Mouse (Mus musculus) forebrain, postnatal 0 days (tissue): ENCODE measurements at regions not wholly inside any gene's neighbourhood (a gene's known extent, or its start where the extent isn't known, plus 50 kb on each side); places are given as distances from the start of the nearest gene placed in this dataset.

Experiments used
- ATAC-seq: fragments of 200-750 bp; cut with Nextera tagmentation; 2 replicates; pipeline ENCODE4 v1.8.0; 2017; ENCODE audit warnings: mild to moderate bottlenecking, moderate library complexity
- DNase-seq: peaks from one replicate; pipeline ENCODE4 v3.0.0-alpha.2; 2015
- H3K27ac ChIP-seq: fragments of 300-500 bp; sonication (generic); 2 replicates; pipeline ENCODE4 v1.5.1; 2014; ENCODE audit warnings: low read depth, mild to moderate bottlenecking, antibody characterized with exemption, low read length, moderate library complexity, mixed read lengths
- H3K27me3 ChIP-seq: fragments of 300-500 bp; sonication (generic); 2 replicates; pipeline ENCODE4 v1.6.1; 2014; ENCODE audit warnings: mild to moderate bottlenecking, low read length, mixed read lengths; ENCODE audit not compliant: insufficient read depth
- H3K36me3 ChIP-seq: fragments of 300-500 bp; sonication (generic); 2 replicates; pipeline ENCODE4 v1.6.1; 2014; ENCODE audit warnings: mild to moderate bottlenecking, moderate library complexity; ENCODE audit not compliant: insufficient read depth
- H3K4me1 ChIP-seq: fragments of 300-500 bp; sonication (generic); 2 replicates; pipeline ENCODE4 v1.6.1; 2014; ENCODE audit warnings: antibody characterized with exemption; ENCODE audit not compliant: insufficient read depth
- H3K4me2 ChIP-seq: fragments of 300-500 bp; sonication (generic); 2 replicates; pipeline ENCODE4 v1.6.1; 2014; ENCODE audit warnings: low read depth, mild to moderate bottlenecking, moderate library complexity
- H3K4me3 ChIP-seq: fragments of 300-500 bp; sonication (generic); 2 replicates; pipeline ENCODE4 v1.5.1; 2014; ENCODE audit warnings: low read depth, low read length, mixed read lengths
- H3K9ac ChIP-seq: fragments of 300-500 bp; sonication (generic); 2 replicates; pipeline ENCODE4 v1.6.1; 2014; ENCODE audit warnings: mild to moderate bottlenecking
- H3K9me3 ChIP-seq: fragments of 300-500 bp; sonication (generic); 2 replicates; pipeline ENCODE4 v1.6.1; 2016; ENCODE audit warnings: low read length
- CTCF ChIP-seq: sonication (generic); IDR thresholded peaks from 2 replicates; pipeline ENCODE4 v1.5.1; 2016; ENCODE audit warnings: antibody characterized with exemption, control low read depth, low read depth
- WGBS: fragments of 180-500 bp; shearing (Covaris S2); extraction: QIAGEN DNeasy Blood & Tissue Kit; methylation state at CpG from one replicate; pipeline ENCODE4 v1.1.7; 2014; 5-methylcytosine and 5-hydroxymethylcytosine counted together

DNA sequence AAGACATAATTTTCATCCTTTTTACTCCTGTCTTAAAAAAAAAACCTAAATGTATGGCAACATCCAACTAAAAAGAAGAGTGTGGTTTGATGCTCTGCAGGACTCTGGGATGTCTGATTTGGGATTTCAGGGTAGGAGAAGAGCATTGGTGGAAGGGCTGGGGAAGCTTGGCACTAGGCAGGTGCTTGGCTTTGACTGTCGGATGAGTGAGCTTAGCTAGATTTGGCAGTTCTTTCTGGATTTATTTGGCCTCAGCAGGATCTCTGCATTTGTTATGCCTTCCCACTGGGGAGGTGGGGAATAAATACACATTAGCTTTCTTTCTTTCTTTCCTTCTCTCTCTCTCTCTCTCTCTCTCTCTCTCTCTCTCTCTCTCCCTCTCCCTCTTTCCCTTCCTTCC, 118.1 kb upstream of the Auts2 start:
- Histone ChIP-seq H3K9me3 (0 out of 2 replicates have a peak, but pooled peaks cover 5% of the 10 kb centered on the region), H3K4me1 (no peaks in the 10 kb centered on the region), H3K36me3 (no peaks in the 10 kb centered on the region), H3K4me2 (no peak overlapping the region), H3K4me3 (no peak overlapping the region), H3K27me3 (no peaks in the 10 kb centered on the region), H3K9ac (no peak overlapping the region), H3K27ac (no peak overlapping the region)
- WGBS = 47% methylated on average over 1 of the region's 1 CpGs
- no peak for TF ChIP-seq CTCF
- ATAC-seq = no peak
- DNase-seq = no peak

GRCm38 (mm10) chr5:132660036-132660435, 116.9 kb upstream of the Auts2 start:
- ATAC-seq (no peak), DNase-seq (no peak)
- TF ChIP-seq CTCF = no peak
- no peak overlapping the region for H3K9ac ChIP-seq
- no peaks in the 10 kb centered on the region for H3K36me3 ChIP-seq
- H3K4me1 ChIP-seq = no peaks in the 10 kb centered on the region
- WGBS = 82% methylated on average over 7 of the region's 7 CpGs
- H3K4me3 ChIP-seq = no peak overlapping the region
- no peak overlapping the region for H3K4me2 ChIP-seq
- H3K27ac ChIP-seq = no peak overlapping the region
- H3K27me3 ChIP-seq = no peaks in the 10 kb centered on the region
- H3K9me3 ChIP-seq = 0 out of 2 replicates have a peak, but pooled peaks cover 5% of the 10 kb centered on the region

GRCm38 (mm10) chr5:132654382-132654781, 111.2 kb upstream of the Auts2 start:
- Histone ChIP-seq H3K4me3 (no peak overlapping the region), H3K9ac (no peak overlapping the region), H3K27me3 (no peaks in the 10 kb centered on the region), H3K27ac (no peak overlapping the region), H3K36me3 (no peaks in the 10 kb centered on the region), H3K4me2 (no peak overlapping the region), H3K9me3 (0 out of 2 replicates have a peak, but pooled peaks cover 5% of the 10 kb centered on the region), H3K4me1 (no peaks in the 10 kb centered on the region)
- 85% methylated on average over 7 of the region's 7 CpGs for WGBS
- no peak for ATAC-seq
- TF ChIP-seq CTCF = no peak
- no peak for DNase-seq

DNA sequence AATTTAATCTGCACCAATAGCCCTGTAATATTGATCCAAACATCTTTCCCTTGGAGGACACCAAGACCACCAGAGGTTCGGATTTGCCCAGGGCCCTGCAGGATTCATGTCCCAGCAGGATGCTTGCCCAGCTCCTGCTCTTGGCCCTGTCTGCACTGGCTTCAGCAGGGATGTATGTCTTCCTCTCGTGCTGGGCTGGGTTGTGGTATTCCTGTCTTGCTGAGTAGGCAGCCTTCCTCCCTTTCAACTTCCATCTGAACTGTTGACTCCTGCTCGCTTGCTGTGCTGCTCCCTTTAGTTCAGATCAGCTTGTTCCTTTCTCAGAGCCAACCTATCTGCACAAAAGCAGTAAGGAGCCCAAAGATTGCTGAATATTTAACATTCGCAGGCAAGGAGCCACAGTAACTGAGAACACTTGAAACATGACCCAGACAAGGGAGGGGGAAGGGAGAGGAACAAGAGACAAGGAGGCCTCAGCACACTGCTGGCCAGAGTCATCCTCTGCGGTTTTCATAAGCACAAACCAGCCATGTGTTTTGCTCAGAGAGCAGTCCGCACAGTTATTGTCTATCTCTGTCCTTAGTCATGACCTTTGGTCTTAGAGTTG, 110.7 kb upstream of the Auts2 start:
- Histone ChIP-seq H3K9me3 (0 out of 2 replicates have a peak, but pooled peaks cover 5% of the 10 kb centered on the region), H3K4me3 (no peak overlapping the region), H3K27me3 (no peaks in the 10 kb centered on the region), H3K9ac (no peak overlapping the region), H3K36me3 (no peaks in the 10 kb centered on the region), H3K27ac (no peak overlapping the region), H3K4me1 (no peaks in the 10 kb centered on the region), H3K4me2 (no peak overlapping the region)
- ATAC-seq (no peak), DNase-seq (peak; percentile 17)
- WGBS = 44% methylated on average over 6 of the region's 6 CpGs
- TF ChIP-seq CTCF = no peak

- TF ChIP-seq CTCF = no peak
- Histone ChIP-seq H3K27me3 (no peaks in the 10 kb centered on the region), H3K36me3 (no peaks in the 10 kb centered on the region), H3K27ac (no peak overlapping the region), H3K4me1 (no peaks in the 10 kb centered on the region), H3K9ac (no peak overlapping the region), H3K4me3 (no peak overlapping the region), H3K4me2 (no peak overlapping the region), H3K9me3 (0 out of 2 replicates have a peak, but pooled peaks cover under 1% of the 10 kb centered on the region)
- 33% methylated on average over 1 of the region's 1 CpGs for WGBS
- ATAC-seq (no peak), DNase-seq (no peak)
These were observed 109.1 kb upstream of the Auts2 start for GRCm38 (mm10) chr5:132652201-132652600.

GRCm38 (mm10) chr5:132649771-132650170, 106.6 kb upstream of the Auts2 start:
- no peaks in the 10 kb centered on the region for H3K27me3 ChIP-seq
- no peaks in the 10 kb centered on the region for H3K4me1 ChIP-seq
- H3K4me2 ChIP-seq = no peak overlapping the region
- H3K9ac ChIP-seq = no peak overlapping the region
- no peak for TF ChIP-seq CTCF
- H3K27ac ChIP-seq = no peak overlapping the region
- no peak overlapping the region for H3K4me3 ChIP-seq
- DNase-seq (no peak), ATAC-seq (no peak)
- H3K36me3 ChIP-seq = no peaks in the 10 kb centered on the region
- WGBS = 59% methylated on average over 7 of the region's 7 CpGs
- no peaks in the 10 kb centered on the region for H3K9me3 ChIP-seq

GRCm38 (mm10) chr5:132648751-132649150, 105.6 kb upstream of the Auts2 start:
- Histone ChIP-seq H3K4me2 (no peak overlapping the region), H3K9ac (no peak overlapping the region), H3K4me1 (no peaks in the 10 kb centered on the region), H3K27ac (no peak overlapping the region), H3K9me3 (no peaks in the 10 kb centered on the region), H3K27me3 (no peaks in the 10 kb centered on the region), H3K4me3 (no peak overlapping the region), H3K36me3 (no peaks in the 10 kb centered on the region)
- DNase-seq (no peak), ATAC-seq (no peak)
- 45% methylated on average over 2 of the region's 2 CpGs for WGBS
- no peak for TF ChIP-seq CTCF
